Mouse (Mus musculus): ENCODE data around the gene Gm813. TPM values are rescaled to one million over a fixed set of nuclear protein-coding genes. Genes with fewer than 3 reads are reported as not detected.

The Gm813 gene
- not detected for polyA plus RNA-seq (2017; shearing (Covaris generic))

DNA sequence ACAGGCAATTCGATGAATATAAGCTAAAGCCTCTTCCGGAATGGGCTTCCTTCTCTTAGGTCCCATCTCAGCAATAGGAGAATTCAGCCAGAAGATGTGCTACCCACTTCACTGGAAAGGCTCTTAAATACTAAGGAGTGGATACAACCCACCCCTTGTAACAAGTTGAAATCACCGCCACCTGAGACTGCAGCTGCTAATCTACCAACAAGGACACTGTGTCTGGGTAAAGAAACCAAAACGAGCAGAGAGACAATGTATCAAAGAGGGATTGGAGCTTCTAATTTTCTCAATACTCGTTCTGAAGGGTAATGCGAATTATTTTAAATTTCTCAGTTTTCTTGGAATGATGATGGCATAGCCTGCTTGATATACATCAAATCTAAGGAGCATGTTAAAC lies at the start of gene Gm813:
TSS of gene Gm813 (minus strand) at position 101 of the 400 bp plus-strand sequence.

DNA sequence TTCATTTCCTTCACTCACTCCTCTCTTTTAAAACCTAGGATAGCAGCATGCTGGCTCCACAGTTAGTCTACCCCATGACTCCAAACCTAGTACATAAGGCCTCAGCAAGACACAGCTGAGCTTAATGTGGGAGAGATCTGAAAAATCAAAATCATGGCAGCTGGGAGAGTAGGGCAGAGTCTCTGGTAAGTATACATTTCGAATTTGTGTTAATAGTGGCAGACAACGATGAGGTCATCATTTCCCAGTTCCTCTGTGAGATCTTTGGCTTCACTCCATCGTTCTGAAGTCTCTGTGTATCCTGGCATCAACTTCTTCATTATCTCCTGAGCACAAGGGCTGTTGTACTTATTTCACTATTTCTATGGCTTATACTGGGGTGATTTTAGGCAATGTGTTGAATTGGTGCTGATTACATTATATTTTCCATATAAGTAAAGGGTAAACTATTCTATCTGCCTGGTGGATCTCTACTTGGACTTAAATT lies 22.0 kb upstream of the Gm813 start, which contains the start of gene E330017A01Rik:
TSS of gene E330017A01Rik (minus strand) at position 51 of the 487 bp plus-strand sequence.

Other genes with a start within 250 kb of the Gm813 start
- under 1 TPM; 0.31 to 0.37 TPM for gene Dcbld2, start 208.5 kb downstream of the Gm813 start, polyA plus RNA-seq (2017; shearing (Covaris generic))
- 10 to 100 TPM in 1 of 2 experiments, 1 to 10 TPM in 1; 6.2 to 16.9 TPM for gene St3gal6, start 92.7 kb downstream of the Gm813 start, polyA plus RNA-seq (2017; shearing (Covaris generic))
- under 1 TPM; 0.19 to 0.26 TPM for gene E330017A01Rik, start 21.8 kb upstream of the Gm813 start, polyA plus RNA-seq (2017; shearing (Covaris generic))
- 10 to 100 TPM; 29.6 to 87.6 TPM for gene Cpox, start 53.3 kb upstream of the Gm813 start, polyA plus RNA-seq (2017; shearing (Covaris generic))
- 10 to 100 TPM in 1 of 2 experiments, 1 to 10 TPM in 1; 4.4 to 47.8 TPM for gene Gpr15, start 102.1 kb upstream of the Gm813 start, polyA plus RNA-seq (2017; shearing (Covaris generic))
- 100 to 1,000 TPM in 1 of 2 experiments, 10 to 100 TPM in 1; 81.2 to 182 TPM for gene Cldnd1, start 110.9 kb upstream of the Gm813 start, polyA plus RNA-seq (2017; shearing (Covaris generic))
- not detected for gene Olfr172, start 146.2 kb upstream of the Gm813 start, polyA plus RNA-seq (2017; shearing (Covaris generic))
- gene Olfr173, start 183.3 kb upstream of the Gm813 start, polyA plus RNA-seq (2017; shearing (Covaris generic)) = 1 to 10 TPM in 1 of 2 experiments, under 1 TPM in 1; 0.59 to 1.2 TPM
- not detected for gene Olfr175-ps1, start 209.8 kb upstream of the Gm813 start, polyA plus RNA-seq (2017; shearing (Covaris generic))

All from activated CD4-positive, CD25-positive, alpha-beta regulatory T cell (primary cell).